Mouse (Mus musculus) liver, postnatal 0 days (tissue): Measurements from ENCODE around the gene Hvcn1.

Experiments used
- CTCF ChIP-seq: sonication (generic); IDR thresholded peaks from 2 replicates; pipeline ENCODE4 v1.5.1; 2016; ENCODE audit warnings: antibody characterized with exemption, low read depth
- EP300 ChIP-seq: IDR thresholded peaks from 2 replicates; pipeline ENCODE4 v1.6.1; 2016; ENCODE audit warnings: antibody characterized with exemption, low read depth, mild to moderate bottlenecking

DNA sequence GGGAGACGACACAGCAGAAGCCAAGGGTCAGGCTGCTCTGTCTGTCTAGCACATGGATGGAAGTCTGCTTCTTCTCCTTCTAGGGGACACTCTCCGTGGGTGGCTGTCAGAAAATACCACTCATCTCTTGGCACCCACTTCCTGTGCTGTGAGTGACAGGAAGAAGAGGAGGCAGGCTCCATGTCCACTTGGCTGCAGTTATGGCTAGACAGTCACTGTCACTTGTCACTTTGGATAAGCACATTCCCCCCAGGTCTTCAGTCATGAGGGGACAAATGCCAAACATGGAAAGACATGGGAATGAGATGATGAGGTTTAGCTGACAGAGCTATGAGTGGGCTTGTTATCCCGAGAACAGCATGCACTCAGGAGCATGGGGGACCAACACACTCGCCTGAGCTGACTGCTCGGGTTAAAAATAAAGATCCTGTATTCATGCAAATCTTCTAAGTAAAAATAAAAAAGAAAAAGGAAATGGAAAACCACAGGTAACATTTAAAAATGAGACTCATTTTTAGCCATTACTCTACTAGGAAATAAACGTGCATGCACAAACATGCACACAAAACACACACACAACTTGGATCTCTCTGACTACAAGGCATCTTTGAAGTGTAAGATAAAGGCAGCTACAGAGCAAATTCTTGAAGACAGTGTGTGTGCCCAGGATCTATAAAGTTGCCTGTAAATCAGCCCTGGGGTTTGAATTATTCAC lies 51.6 kb downstream of the Hvcn1 start:
- no peak for TF ChIP-seq EP300
- no peak for TF ChIP-seq CTCF
